8 mouse cellular contexts compared by ENCODE assay signal in the genomic region with DNA sequence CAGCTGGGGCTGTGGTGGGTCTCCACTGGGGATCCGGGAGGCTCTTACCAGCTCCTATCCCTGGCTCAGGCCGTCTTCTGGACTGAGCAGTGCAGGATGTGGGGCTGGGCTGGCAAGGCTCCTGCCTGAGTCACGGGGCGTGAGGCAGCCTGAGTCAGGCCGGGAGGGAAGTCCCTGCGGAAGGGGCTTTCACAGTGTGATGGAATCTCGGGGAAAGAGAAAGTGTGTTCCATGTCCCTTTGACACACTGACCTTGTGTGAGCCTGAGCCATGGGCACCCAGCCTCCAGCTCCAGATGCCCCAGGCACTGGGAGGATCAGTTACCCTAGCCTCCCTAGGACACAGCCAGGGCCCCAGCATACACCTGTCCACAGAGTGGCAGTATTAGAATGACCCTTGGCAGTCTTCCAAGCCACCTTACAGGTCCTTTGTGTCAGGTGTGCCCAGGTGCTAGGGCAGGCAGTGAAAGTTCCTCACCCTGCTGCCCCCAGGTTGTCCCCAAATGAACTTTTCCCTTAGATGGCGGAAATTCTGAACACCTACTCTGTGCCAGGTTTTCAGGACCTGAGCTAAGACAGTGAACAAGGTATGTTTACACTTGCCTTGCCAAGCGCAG. TPM values are rescaled to one million over a fixed set of nuclear protein-coding genes. Genes with fewer than 3 reads are reported as not detected.
DNase-seq lines count a peak whose midpoint lies in the region; ATAC-seq and TF ChIP-seq lines count a peak whose summit lies in the region.

No protein-coding gene starts in this region.

- no peak for ATAC-seq in kidney, embryonic 14.5 days (ENCODE audit: low FRiP score, low TSS enrichment)
- ATAC-seq in heart, embryonic 16.5 days (replicated peaks; ENCODE audit: extremely low read depth, insufficient read depth, low FRiP score) = peak; percentile 42; the same call in 1 of the 2 replicates
- ATAC-seq in monocyte, adult 5-6 weeks (replicated peaks; ENCODE audit: insufficient number of reproducible peaks, low FRiP score, low TSS enrichment, poor library complexity, severe bottlenecking) = peak; percentile 27; the same call in 1 of the 2 replicates
- no peak for ATAC-seq in midbrain, embryonic 13.5 days

- H3K27ac ChIP-seq in kidney, adult 2 months (ENCODE audit: insufficient read depth, low read depth, low read length) = no peak overlapping the region
- no peak overlapping the region; the same call in 1 of the 2 replicates for H3K27ac ChIP-seq in kidney, embryonic 14.5 days (ENCODE audit: low read depth, low read length)
- peak overlapping the region; percentile 60 for H3K27ac ChIP-seq in bone marrow macrophage, adult 2 months (ENCODE audit: insufficient read depth, low read depth, low read length)
- no peak overlapping the region for H3K27ac ChIP-seq in heart, embryonic 16.5 days (ENCODE audit: low read length)
- H3K27ac ChIP-seq in midbrain, embryonic 13.5 days = no peak overlapping the region

- H3K4me3 ChIP-seq in kidney, adult 2 months (ENCODE audit: insufficient read depth, low read depth, low read length) = no peak overlapping the region
- no peak overlapping the region for H3K4me3 ChIP-seq in kidney, embryonic 14.5 days (ENCODE audit: low read length)
- H3K4me3 ChIP-seq in bone marrow macrophage, adult 2 months (ENCODE audit: insufficient read depth, low read length) = 0 out of 2 replicates have a peak overlapping the region, but pooled peaks have one; percentile 20
- H3K4me3 ChIP-seq in heart, embryonic 16.5 days (ENCODE audit: low read length) = no peak overlapping the region
- H3K4me3 ChIP-seq in midbrain, embryonic 13.5 days (replicated peaks) = no peak overlapping the region

- no peaks in the 10 kb centered on the region for H3K9me3 ChIP-seq in kidney, embryonic 14.5 days (ENCODE audit: control insufficient read depth, low read length)
- H3K9me3 ChIP-seq in heart, embryonic 16.5 days (replicated peaks; ENCODE audit: control insufficient read depth, low read length) = no peaks in the 10 kb centered on the region
- no peaks in the 10 kb centered on the region for H3K9me3 ChIP-seq in midbrain, embryonic 13.5 days

- TF ChIP-seq POLR2A in kidney, adult 2 months (IDR thresholded peaks at IDR 0.05; ENCODE audit: low read depth, low read length) = no peak
- TF ChIP-seq POLR2A in bone marrow macrophage, adult 2 months (IDR thresholded peaks at IDR 0.05; ENCODE audit: borderline replicate concordance, low read depth, low read length) = no peak

- peak; percentile 30 for DNase-seq in kidney, adult 2 months
- DNase-seq in layer of hippocampus, adult 18-20 months (ENCODE audit: low spot score in 2 of 2) = no peak
- DNase-seq in thymus, postnatal 0 days (ENCODE audit: low spot score) = no peak

- no peaks in the 10 kb centered on the region for H3K36me3 ChIP-seq in kidney, adult 2 months (ENCODE audit: control insufficient read depth, insufficient read depth, low read length)
- H3K36me3 ChIP-seq in kidney, embryonic 14.5 days (ENCODE audit: control insufficient read depth, insufficient read depth, low read length) = no peaks in the 10 kb centered on the region
- H3K36me3 ChIP-seq in heart, embryonic 16.5 days (ENCODE audit: control insufficient read depth, insufficient read depth) = no peaks in the 10 kb centered on the region
- H3K36me3 ChIP-seq in midbrain, embryonic 13.5 days = no peaks in the 10 kb centered on the region

- no peak overlapping the region for H3K9ac ChIP-seq in kidney, embryonic 14.5 days (ENCODE audit: low read depth, low read length)
- H3K9ac ChIP-seq in heart, embryonic 16.5 days (ENCODE audit: low read length) = no peak overlapping the region
- no peak overlapping the region for H3K9ac ChIP-seq in midbrain, embryonic 13.5 days (replicated peaks)

- H3K27me3 ChIP-seq in kidney, adult 2 months (replicated peaks; ENCODE audit: control insufficient read depth, insufficient read depth, low read length) = no peaks in the 10 kb centered on the region
- H3K27me3 ChIP-seq in kidney, embryonic 14.5 days (ENCODE audit: control insufficient read depth, insufficient read depth, low read length) = no peaks in the 10 kb centered on the region
- H3K27me3 ChIP-seq in heart, embryonic 16.5 days (ENCODE audit: control insufficient read depth, insufficient read depth, low read length) = no peaks in the 10 kb centered on the region
- no peaks in the 10 kb centered on the region for H3K27me3 ChIP-seq in midbrain, embryonic 13.5 days

- WGBS in kidney, adult 2 months = 54% methylated on average over 9 of the region's 9 CpGs
- 66% methylated on average over 9 of the region's 9 CpGs for WGBS in kidney, embryonic 14.5 days
- 56% methylated on average over 9 of the region's 9 CpGs for WGBS in heart, embryonic 16.5 days
- WGBS in midbrain, embryonic 13.5 days = 77% methylated on average over 9 of the region's 9 CpGs

- TF ChIP-seq CTCF in kidney, adult 2 months (conservative IDR thresholded peaks at IDR 0.05; ENCODE audit: insufficient read depth, insufficient read length, low read depth, low read length) = no peak
- no peak for TF ChIP-seq CTCF in bone marrow macrophage, adult 2 months (IDR thresholded peaks at IDR 0.05; ENCODE audit: low read depth, low read length)

- no peaks in the 10 kb centered on the region for H3K4me1 ChIP-seq in kidney, adult 2 months (ENCODE audit: control insufficient read depth, insufficient read depth, low read length)
- H3K4me1 ChIP-seq in kidney, embryonic 14.5 days (ENCODE audit: control insufficient read depth, insufficient read depth, low read length) = peaks cover 9% of the 10 kb centered on the region; the same call in 1 of the 2 replicates
- peaks cover 37% of the 10 kb centered on the region for H3K4me1 ChIP-seq in bone marrow macrophage, adult 2 months (ENCODE audit: control insufficient read depth, insufficient read depth, low read length)
- H3K4me1 ChIP-seq in heart, embryonic 16.5 days (ENCODE audit: control insufficient read depth, insufficient read depth, low read length) = peaks cover 7% of the 10 kb centered on the region
- H3K4me1 ChIP-seq in midbrain, embryonic 13.5 days (replicated peaks) = peaks cover 18% of the 10 kb centered on the region

- no peak overlapping the region for H3K4me2 ChIP-seq in kidney, embryonic 14.5 days (replicated peaks; ENCODE audit: low read depth, low read length)
- no peak overlapping the region for H3K4me2 ChIP-seq in heart, embryonic 16.5 days (ENCODE audit: low read depth, low read length)
- no peak overlapping the region for H3K4me2 ChIP-seq in midbrain, embryonic 13.5 days (replicated peaks)

RNA-seq across cellular contexts. Expression of gene Hmga1, which starts 8.9 kb away (rescaled TPM):
- polyA plus RNA-seq in kidney, adult 2 months (2012; rRNA removed) = 37.4 and 38.9 TPM in 2 replicates
- polyA plus RNA-seq in kidney, embryonic 14.5 days (2014; fragmentation: Nextera tagmentation; extraction: Ambion mirVana) = 351 and 355 TPM in 2 replicates
- 151 and 159 TPM in 2 replicates for polyA plus RNA-seq in bone marrow macrophage, adult 2 months (2012; ENCODE audit: insufficient read depth, insufficient read length, missing spikeins)
- polyA plus RNA-seq in heart, embryonic 16.5 days (2015; fragmentation: Nextera tagmentation; extraction: Ambion mirVana) = 135 and 186 TPM in 2 replicates
- 41.0 to 54.9 TPM (median 45.7 TPM) in 3 replicates for total RNA-seq in monocyte, adult 5-6 weeks (2017)
- 120 and 124 TPM in 2 replicates for polyA plus RNA-seq in midbrain, embryonic 13.5 days (2015; fragmentation: Nextera tagmentation; extraction: Ambion mirVana)
- 10 to 100 TPM; 42.1 to 44.6 TPM for total RNA-seq in layer of hippocampus, adult 18-20 months (2021)
- polyA plus RNA-seq in thymus, postnatal 0 days (2015; fragmentation: Nextera tagmentation; extraction: Ambion mirVana) = 356 and 471 TPM in 2 replicates

RNA-seq across cellular contexts. Expression of gene AI413582, which starts 18.2 kb away (rescaled TPM):
- polyA plus RNA-seq in kidney, adult 2 months (2012; rRNA removed) = 41.7 and 55.7 TPM in 2 replicates
- 17.4 and 22.3 TPM in 2 replicates for polyA plus RNA-seq in kidney, embryonic 14.5 days (2014; fragmentation: Nextera tagmentation; extraction: Ambion mirVana)
- 76.7 and 85.6 TPM in 2 replicates for polyA plus RNA-seq in bone marrow macrophage, adult 2 months (2012; ENCODE audit: insufficient read depth, insufficient read length, missing spikeins)
- 22.2 and 22.6 TPM in 2 replicates for polyA plus RNA-seq in heart, embryonic 16.5 days (2015; fragmentation: Nextera tagmentation; extraction: Ambion mirVana)
- 34.3 to 57.5 TPM (median 37.8 TPM) in 3 replicates for total RNA-seq in monocyte, adult 5-6 weeks (2017)
- polyA plus RNA-seq in midbrain, embryonic 13.5 days (2015; fragmentation: Nextera tagmentation; extraction: Ambion mirVana) = 33.4 and 36.8 TPM in 2 replicates
- 10 to 100 TPM; 66.6 to 67.1 TPM for total RNA-seq in layer of hippocampus, adult 18-20 months (2021)
- polyA plus RNA-seq in thymus, postnatal 0 days (2015; fragmentation: Nextera tagmentation; extraction: Ambion mirVana) = 109 and 111 TPM in 2 replicates

RNA-seq across cellular contexts. Expression of gene Grm4, which starts 26.2 kb away (rescaled TPM):
- 0.02 and 0.03 TPM in 2 replicates for polyA plus RNA-seq in kidney, adult 2 months (2012; rRNA removed)
- 0.50 and 1.6 TPM in 2 replicates for polyA plus RNA-seq in kidney, embryonic 14.5 days (2014; fragmentation: Nextera tagmentation; extraction: Ambion mirVana)
- polyA plus RNA-seq in bone marrow macrophage, adult 2 months (2012; ENCODE audit: insufficient read depth, insufficient read length, missing spikeins) = not detected in 2 replicates
- polyA plus RNA-seq in heart, embryonic 16.5 days (2015; fragmentation: Nextera tagmentation; extraction: Ambion mirVana) = 0.25 and 0.30 TPM in 2 replicates
- total RNA-seq in monocyte, adult 5-6 weeks (2017) = 0.29 TPM in 1 of 3 replicates, not detected in the others
- polyA plus RNA-seq in midbrain, embryonic 13.5 days (2015; fragmentation: Nextera tagmentation; extraction: Ambion mirVana) = 5.8 and 6.1 TPM in 2 replicates
- 10 to 100 TPM in 1 of 2 experiments, 1 to 10 TPM in 1; 9.2 to 12.8 TPM for total RNA-seq in layer of hippocampus, adult 18-20 months (2021)
- polyA plus RNA-seq in thymus, postnatal 0 days (2015; fragmentation: Nextera tagmentation; extraction: Ambion mirVana) = 0.69 and 0.78 TPM in 2 replicates

Comparison
In these comparisons a context has a peak if more than half of its experiments do, and no peak if none do; other contexts are left out.
1. ATAC-seq: peak in heart, embryonic 16.5 days (single experiment) and monocyte, adult 5-6 weeks (single experiment); none in kidney, embryonic 14.5 days (single experiment) and midbrain, embryonic 13.5 days (single experiment).